Mouse (Mus musculus): ENCODE measurements around the gene Cd79b.

Gene Cd79b

DNA sequence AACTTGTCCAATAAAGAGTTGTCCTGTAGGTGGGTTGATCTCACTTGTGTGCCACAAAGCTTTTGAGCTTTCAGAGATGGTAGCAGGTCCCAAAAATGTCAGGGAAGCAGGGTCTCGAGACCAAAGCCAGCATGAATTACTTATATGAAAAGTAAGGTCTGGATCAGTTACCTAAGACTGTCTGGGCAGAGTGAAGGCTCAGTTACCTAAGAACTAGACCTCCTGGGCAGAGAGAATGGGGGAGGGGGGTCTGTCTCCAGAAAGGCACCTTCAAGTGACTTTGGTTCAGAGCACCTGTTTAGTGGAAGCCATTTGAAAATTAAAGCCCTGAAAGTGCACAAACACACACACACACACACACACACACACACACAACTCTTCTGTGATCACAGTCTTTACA, 40.2 kb downstream of the Cd79b start:
- DNase-seq (ENCODE audit: low read depth, low spot score), result peak; percentile 56

DNA sequence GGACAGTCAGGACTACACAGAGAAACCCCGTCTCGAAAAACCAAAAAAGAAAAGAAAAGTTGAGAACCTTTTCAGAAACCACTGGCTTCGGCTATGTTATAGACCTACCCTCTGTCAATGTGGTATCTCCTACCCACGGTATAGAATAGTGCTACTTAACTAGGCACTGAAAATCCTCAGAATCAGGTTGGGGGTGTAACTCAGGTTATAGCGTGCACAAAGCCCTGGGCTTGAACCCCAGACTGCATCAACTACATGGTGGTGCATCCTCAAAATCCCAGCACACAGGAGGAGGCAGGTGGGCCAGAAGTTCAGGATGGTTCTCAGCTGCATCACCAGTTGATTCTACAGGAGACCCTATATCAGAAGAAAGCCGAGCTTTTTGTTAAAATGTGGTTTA, 40.8 kb downstream of the Cd79b start:
- no peak for DNase-seq (ENCODE audit: low read depth, low spot score)

- DNase-seq (ENCODE audit: low read depth, low spot score), result no peak
These were observed 41.3 kb downstream of the Cd79b start for GRCm38 (mm10) chr11:106273311-106273684.

DNA sequence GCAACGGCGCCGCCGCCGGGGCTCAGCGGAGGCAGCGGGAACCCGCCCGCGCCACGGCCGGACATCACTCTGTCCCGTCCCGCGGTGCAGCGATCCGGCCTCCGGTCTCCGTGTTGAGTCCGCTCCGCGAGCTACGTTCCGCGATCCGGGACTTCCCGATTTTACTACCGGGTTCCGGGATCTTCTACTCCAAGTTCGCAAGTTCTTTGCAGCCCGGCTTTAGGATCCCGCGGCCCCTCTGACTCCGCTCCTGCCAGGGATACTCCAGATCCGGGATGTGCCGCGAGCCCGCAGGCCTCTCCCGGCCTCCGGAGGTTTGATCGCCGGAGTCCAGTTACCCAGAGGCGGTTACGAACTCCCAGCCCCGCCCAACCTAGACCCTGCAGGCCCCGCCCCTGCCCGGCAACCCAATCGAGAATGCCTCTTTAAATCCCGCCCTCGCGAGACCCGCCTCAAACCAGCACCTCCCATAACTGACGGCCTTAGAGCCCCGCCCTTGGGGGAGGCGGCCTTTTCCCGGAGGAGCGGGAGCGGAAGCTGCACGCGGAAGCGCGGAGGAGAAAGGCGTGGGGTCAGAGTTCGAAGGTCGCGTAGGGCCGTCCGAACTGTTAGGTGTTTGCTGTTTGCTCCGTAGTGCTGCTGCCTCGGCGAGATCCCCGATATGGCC, 41.8 kb downstream of the Cd79b start, which contains the start of gene Smarcd2:
TSS of gene Smarcd2 (minus strand) at position 329 of the 667 bp plus-strand sequence.
- DNase-seq (ENCODE audit: low read depth, low spot score), result peak; percentile 99

DNA sequence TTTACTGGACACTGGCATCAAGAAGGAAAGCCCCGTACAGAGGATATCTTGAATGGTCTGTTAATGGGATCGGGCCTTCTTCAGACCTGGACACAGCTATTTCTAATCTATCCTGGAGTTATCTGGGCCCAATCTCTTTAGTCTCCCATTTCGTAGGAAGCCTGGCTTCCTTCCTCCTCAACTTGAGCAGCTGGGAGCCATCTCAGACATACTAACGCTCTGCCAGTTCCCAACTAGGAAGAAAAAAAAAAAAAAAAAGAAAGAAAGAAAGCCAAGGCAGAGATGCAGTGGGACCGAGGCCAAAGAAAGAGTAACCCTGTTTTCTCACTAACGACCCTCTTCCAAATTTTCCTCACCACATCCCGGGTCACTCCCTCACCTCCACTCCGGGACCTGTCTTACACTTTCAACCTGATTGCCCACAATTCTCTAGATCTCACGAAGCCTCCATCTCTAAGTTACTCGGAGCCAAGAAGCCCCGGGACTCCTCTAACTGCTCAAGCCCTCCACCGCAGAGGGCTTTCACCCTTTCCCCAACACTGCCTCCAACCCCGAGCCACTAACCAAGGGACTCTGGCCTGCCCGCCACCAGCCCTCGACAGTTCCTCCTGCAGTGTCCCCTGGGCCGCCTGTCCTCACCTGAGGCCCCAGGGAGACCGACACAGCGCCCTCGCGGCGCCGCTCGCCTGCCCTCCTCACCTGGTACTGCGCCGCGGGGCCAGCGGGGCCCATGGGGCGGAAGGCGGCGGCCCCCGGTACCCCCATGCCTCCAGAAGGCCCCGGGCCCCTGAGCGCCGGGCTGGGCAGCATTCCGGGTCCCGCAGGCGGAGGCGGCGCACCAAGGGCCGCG, 42.5 kb downstream of the Cd79b start:
- no peak for DNase-seq (ENCODE audit: low read depth, low spot score)

DNA sequence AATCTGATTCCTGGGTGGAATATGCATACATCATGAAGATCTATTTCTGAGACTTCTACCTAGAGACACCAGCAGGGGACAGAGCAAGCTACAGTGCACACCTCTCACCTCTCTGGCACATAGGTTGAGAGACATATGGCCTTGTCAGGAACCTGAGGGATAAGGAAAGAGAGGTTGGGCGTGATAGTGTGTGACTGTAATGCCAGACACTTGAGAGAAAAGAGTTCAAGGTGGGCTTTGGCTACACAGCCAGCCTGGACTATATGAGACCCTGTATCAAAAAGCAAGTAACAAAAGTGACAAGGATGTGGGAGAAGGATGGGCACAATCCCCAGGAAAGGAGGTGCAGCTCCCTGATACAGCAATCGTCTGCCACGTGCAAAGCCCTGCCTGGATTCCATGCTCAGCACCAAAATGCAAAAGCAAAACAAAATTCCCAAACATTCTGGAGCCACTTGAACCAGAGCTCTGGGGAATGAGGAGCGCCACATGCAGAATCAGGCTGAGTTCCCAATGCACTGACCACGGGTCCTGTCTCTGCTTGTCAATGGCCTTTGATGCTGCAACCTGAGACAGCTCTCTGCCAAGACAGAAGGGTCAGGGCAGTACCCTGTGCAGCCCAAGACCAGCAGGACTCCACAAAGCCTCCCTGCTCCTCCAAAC, 43.3 kb downstream of the Cd79b start:
- no peak for DNase-seq (ENCODE audit: low read depth, low spot score)

DNA sequence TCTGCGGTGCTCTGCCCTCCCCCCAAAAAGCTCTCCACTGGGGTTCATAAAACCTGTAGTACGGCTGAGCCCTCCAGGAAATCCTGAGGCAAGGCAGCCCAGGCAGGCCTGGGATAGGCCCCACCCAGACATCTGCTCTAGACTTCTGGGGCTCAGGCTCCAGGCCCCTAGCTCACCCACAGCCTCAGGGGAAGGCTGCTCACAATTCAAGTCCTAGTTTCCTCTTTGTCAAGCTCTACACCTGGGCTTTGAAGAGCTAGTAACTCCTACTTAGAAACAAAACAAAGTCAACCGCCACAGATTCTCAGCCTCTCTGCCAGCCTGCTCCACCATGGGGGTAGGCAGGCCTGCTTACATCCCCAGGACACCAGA, 45.5 kb downstream of the Cd79b start:
- DNase-seq (ENCODE audit: low read depth, low spot score), result no peak

DNA sequence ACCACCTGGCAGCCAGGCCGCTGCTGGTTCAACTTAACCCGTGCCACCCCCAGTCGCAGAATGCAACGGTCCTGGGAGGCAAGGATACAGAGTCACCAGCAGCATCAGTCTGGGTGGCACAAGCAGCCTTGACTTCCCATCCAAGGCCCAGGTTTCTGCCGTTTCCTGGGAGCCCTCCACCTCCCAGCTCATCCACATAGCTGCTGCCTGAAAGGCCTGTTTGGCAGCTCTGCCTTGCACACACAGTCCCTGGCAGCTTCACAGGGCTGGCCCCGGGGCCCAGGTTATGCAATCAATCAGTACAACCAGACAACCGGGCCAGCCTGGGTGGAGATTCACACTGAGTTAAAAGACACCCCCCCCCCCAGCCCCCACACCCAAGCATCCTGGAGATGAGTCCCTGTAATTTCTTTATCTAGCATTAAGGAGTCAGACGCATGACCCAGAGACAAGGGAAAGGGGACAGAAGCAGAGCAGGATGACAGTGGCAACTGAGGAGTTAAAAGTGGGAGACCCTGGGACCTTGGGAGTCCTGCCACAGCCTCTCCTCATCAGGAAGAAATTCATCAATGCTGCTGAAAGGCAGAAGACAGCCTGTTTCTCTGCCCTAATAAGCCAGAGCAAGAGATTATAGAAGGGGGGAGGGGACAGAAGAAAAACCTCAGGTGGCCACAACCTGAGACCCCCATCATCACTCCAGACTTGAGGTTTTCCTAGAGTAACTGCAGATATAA, 46.1 kb downstream of the Cd79b start:
- DNase-seq (ENCODE audit: low read depth, low spot score), result no peak

DNA sequence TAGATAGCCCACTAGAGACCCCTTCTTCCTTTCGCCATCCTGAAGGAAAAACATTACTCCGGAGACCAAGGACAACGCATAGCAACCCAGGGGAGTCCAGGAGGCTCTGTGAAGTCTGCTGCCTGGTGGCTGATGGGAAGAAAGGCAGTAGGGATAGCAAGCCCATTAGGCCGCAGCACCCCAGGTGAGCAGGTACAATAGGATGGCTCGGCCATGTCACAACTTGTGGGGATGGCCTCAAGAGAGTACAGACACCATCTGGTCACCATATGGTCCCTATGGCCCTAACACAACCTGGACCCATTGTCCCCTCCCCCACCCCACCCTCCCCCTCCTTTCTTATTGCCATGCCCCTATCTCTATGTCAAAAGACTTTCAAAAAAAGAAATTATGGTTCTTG, 46.7 kb downstream of the Cd79b start:
- no peak for DNase-seq (ENCODE audit: low read depth, low spot score)

DNA sequence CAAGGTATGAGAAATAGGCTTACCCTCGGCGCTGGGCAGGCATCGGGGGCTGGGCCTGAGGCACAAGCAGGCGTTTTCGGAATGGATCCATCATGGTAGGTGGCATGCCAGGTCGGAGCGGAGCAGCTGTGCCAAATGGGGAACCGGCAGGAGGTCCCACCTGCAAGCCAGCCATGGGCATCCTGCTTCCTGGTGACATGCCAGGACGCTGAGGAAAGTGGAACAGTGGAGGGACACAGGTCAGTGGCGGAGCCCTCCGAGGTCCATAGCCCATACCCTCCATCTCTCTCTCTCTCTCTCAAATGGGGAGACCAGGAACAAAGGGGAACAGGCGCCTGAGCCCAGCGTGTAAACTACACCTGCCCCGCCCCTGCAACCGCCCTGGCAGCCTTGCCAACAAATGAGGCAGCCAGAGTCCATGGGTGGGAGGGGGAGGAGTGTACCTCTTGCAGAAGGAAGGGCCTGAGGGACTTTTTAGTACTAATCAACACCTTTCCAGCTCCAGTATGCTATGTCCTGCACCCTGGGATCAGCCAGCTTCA, 47.2 kb downstream of the Cd79b start:
- no peak for DNase-seq (ENCODE audit: low read depth, low spot score)

DNA sequence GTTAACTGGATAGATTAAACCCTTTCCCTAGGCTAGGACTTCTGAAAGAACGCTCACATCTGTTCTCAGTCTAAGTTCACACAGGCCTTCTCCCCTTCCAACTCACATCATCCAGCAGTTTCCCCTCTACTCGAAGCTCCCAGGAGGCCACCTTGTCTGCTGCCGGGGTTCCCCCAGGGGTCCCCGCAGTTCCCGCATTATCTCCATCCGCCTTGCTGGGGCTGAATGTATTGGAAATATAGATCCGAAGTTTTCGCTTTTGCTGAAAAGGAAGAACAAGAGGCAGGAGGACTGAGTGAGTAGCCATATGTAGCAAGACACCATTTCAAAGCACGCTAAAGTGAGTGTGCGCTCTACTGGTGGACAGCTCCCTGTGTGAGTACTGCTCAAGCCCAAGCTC, 48.1 kb downstream of the Cd79b start:
- no peak for DNase-seq (ENCODE audit: low read depth, low spot score)

- DNase-seq (ENCODE audit: low read depth, low spot score), result no peak
These were observed 49.0 kb downstream of the Cd79b start for GRCm38 (mm10) chr11:106265570-106265969.

DNA sequence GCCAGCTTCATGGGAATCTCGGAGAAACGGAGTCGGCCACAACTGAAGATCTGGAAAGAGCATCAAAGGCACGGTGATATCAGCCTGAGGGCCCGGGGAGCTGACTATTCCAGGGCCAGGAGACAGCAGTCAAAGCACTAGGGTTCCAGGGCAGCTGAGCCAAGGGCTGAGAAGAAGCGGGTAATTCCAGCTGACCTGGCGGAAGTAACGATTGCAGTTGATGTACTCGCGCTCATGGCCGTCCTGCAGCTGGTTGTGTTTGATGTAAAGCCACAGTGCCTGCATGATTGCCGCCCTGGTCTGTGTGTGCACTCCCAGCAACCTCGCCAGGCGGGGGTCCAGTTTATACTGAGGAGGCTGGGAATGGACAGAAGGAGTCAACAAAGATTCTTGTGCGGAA, 49.6 kb downstream of the Cd79b start:
- DNase-seq (ENCODE audit: low read depth, low spot score), result no peak

DNA sequence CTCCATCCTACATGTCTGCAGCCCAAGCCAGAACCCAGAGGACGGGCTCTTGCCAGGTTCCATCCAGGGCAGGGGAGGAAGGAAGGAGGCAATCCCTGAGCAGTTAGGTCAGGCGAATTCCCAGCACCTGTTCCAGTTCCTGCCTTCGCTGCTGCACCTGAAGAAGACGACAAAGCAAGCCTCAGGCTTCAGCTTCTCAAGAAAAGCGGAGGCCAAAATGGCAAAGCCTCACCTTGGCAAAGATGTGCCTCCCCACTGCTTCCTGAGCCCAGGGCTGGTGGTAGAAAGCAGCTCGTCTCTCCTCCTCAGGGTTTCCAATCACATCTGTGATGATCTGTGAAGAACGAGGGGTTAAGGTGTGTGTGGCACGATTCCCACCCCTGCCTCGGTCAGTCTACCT, 50.6 kb downstream of the Cd79b start:
- no peak for DNase-seq (ENCODE audit: low read depth, low spot score)
